Mouse (Mus musculus) granulocyte monocyte progenitor cell, adult 5-6 weeks (primary cell): ENCODE data around the gene Slc12a3. TPM values are rescaled to one million over a fixed set of nuclear protein-coding genes. Genes with fewer than 3 reads are reported as not detected.

Experiments used
- ATAC-seq: replicated peaks from 2 replicates; pipeline ENCODE4 v1.8.0; 2016; ENCODE audit warnings: mild to moderate bottlenecking, moderate TSS enrichment, inconsistent platforms; ENCODE audit not compliant: poor library complexity, severe bottlenecking
- total RNA-seq, 2 experiments: library from RNA; stranded (forward) in 1 of 2; stranded (reverse) in 1 of 2; fragments of 200-712, 200-1000 nt in 1 of 2; fragments of >200 nt in 1 of 2; fragmentation: Nextera tagmentation in 1 of 2; gene quantifications; 2 replicates each; pipeline ENCODE4 v1.2.3; 2014 to 2017

Slc12a3 gene
- total RNA-seq (2014; fragmentation: Nextera tagmentation): not detected in 2 replicates
- 0.26 TPM in 1 of 2 replicates, not detected in the other for total RNA-seq (2017)

DNA sequence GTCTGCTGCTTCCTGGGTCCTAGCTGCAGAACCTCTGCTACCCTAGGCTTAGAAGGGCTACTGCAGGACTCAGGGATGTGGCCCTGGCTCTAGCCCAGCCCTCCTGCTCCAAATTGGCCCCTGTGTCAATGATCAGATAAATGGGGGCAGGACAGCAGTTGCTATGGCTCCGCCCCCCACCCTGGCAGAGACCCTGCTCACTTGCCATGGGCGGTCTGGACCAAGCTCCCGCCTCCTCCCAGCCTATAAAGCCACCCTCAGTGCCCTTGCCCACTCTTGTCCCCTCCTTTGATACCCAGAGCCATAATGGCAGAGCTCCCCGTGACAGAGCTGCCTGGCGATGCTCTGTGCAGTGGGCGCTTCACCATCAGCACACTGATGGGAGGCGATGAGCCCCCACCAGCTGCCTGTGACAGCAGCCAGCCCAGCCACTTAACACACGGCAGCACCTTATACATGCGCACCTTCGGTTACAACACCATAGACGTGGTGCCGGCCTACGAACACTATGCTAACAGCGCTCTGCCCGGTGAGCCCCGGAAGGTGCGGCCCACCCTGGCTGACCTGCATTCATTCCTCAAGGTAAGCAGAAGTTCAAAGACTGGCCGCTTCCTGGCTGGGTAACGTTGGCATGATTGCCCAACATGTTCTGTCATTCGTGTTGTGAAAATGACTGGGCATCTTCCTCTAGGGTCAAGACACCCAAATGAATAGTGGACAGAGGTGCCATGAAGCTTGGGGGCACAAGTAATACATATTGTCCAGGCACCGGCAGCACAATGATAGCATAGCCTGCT, at the start of gene Slc12a3:
Gene Slc12a3, plus strand, starts transcription at position 270 of the 797 bp plus-strand sequence.
- peak; percentile 50 for ATAC-seq

DNA sequence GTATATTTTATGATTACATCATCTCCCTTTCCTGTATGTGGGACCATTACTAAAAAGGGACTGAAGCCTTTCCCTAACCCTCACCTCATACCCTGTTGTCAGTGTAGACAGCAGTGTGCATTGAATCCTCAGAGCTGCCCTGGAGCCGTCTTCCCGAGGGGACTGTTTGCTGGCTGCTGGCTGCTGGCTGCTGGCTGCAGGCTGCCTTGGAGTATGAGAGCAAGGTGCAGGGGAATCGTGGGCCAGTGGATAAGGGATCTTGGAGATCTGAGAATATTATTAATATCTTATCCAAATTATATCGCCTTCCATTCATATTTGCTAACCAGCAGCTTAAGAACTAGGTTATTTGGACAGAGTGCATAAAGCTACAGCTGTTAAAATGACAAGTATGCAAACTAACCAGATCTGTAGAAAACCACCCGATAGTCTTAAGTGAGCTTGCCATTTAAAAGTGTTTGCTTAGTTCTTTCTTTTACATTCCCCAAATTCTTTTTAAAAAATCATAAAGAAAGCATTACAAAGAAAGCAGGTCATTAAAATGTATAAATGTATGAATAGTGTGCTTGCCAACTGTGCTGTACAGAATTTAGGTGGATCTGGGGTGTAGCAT, 48.9 kb upstream of the Slc12a3 start:
- ATAC-seq: no peak

DNA sequence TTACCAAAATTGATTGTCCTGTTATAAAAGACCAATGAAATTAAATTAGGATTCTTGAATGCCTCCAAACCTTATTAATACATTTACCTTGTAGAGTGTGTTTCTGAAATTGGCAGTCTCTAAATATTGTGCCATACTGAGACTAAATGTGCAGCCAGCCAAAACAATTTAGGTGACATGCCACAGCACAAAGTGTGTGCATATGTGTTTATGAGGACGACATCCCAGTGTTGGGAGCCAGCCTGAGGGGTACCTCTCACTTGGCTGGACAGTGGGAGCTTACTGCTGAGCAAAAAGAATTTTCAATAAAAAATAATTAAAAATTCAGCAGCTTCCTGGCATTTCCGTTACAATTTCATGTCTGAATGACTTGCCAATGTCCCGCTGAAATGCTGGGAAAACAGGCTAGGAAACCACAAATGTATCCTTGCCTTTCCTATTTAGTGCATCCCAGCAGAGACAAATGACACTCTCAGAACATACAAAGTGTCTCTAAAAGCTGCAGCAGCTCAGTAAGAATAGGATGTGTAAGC, 46.5 kb upstream of the Slc12a3 start:
- no peak for ATAC-seq

DNA sequence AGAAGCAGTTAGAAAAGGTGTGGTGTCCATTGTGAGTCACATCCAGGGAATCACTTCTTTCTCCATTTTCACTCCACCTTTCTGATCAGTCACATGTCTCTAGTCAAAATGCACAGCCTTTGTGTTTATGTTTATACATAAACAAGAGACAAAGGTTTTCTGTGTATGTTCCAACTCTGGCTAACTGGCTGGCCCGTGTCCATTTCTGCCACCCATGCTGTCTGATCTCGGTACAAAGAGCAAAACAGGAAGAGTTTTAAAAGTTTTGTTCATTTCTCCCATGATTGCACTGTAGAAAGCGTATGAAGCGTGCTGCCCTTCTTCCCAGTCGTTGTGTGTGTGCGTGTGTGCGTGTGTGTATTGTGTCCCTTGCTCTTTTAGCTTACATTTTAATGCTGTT, 44.8 kb upstream of the Slc12a3 start:
- no peak for ATAC-seq

DNA sequence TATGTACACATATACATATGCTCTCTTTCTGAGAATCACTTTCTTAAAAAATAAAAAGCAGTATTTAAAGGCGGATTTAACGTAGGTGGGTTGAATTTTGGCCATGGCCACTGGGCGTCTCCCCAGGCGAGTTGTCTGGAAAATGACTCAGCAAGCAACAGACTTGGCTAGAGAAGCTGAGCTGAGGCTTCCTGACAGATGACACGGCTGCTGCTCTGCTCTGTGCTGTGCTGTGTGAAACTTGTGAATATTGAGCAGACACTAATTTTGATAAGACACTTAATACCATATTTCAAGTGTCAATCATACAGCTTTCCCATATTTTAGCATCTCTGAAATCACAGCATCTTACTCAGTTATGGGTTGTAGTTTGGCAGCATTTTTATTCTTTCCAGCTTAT, 38.4 kb upstream of the Slc12a3 start:
- no peak for ATAC-seq

DNA sequence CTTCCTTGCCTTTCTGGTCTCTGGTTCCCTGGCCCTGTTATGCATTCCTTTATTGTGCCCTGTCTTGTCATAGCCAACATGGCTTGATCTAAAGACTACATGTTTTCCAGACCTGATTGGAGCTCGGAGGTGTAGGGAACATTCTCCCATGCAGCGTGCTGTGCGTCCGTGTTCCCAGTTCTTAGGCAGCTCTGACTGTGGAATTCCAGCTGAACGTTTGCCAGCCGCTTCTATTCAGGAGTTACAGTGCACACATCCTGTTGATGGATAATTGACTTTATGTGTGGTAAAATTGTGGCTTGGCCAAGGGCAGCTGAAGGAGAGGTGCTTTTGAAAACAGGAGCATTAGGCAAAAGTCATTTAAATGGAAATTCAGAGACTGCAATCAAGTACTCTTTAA, 36.9 kb upstream of the Slc12a3 start:
- no peak for ATAC-seq

DNA sequence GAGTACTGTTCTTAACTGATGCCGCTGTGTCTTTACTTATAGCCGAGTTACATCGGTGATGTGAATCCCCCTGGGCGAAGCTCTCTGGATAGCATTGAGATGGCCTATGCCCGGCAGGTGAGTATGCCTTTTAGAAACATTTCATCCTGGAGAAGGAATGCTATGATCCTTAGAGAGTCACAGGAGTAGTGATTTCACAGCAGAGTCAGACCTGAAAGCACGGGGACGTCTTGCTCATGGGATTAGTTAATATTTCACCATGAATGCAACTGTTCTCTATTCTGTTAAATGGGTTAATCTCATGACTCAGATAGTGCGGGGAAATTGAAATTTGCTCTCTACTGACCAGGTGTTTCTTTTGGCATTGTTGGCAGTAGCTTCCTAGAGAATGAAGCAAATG, 36.4 kb upstream of the Slc12a3 start:
- no peak for ATAC-seq

DNA sequence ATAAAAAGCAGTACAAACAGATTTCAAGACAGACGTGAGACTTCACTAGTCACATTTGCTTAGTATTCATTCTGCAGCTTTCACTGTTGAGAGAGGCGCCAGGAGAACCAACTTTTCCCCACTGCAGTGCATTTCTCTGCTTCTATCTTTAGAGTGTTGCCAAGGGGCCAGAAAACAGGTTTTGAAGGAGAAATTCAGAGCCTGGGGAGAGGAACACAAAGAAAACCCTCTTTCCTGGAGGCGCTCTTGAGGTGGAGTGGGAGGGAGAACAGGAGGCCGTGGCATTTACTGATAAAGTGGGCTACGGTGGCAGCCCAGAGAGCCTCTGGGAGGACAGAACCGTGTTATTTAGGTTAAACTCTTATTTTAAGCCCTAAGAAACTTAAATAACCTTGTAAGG, 33.3 kb upstream of the Slc12a3 start:
- no peak for ATAC-seq

DNA sequence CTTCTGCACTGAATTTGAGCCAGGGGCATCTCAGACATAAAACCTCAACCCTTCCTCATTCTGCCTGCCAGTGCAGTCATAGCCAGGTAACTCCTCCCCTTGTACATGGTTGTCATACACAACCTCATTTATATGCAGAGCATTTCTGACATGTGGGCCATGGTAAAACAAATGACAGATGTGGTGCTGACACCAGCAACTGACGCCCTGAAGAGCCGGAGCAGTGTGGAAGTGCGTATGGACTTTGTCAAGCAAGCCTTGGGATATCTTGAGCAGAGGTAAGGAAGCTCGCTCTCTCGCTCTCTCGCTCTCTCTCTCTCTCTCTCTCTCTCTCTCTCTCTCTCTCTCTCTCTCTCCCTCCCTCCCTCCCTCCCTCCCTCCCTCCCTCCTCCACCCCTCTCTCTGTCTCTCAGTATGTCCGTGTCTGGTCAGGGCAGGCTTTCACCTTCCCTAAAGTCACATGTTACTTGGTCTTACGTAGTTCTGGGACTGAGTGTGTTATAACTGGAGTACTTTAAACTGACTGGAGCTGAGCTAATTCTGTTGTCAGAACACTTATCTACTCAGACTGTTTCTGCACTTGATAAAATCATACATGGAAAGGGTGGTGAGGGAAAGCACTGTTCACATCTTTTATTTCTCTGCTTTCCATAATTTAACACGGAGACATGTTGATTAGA, 32.5 kb upstream of the Slc12a3 start:
- no peak for ATAC-seq

DNA sequence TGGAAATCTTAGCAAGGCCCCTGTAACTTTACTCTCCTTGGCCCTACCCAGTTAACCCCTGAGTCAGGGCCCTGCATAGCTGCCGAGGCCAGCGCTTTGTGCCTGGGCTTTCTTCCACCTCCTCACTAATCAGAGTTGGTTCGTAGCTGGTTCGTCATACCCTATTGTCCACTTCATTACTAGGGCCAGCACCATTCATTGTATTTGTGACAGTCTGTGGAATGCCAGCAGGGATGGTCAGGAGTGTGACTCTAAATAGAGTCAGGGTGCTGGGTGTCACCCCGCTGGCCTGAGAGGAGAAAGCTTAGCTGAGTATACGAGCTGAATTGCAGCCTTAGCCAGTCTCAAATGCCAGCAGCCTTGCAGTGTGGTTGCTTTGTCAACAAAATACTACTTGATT, 31.9 kb upstream of the Slc12a3 start:
- ATAC-seq: no peak

DNA sequence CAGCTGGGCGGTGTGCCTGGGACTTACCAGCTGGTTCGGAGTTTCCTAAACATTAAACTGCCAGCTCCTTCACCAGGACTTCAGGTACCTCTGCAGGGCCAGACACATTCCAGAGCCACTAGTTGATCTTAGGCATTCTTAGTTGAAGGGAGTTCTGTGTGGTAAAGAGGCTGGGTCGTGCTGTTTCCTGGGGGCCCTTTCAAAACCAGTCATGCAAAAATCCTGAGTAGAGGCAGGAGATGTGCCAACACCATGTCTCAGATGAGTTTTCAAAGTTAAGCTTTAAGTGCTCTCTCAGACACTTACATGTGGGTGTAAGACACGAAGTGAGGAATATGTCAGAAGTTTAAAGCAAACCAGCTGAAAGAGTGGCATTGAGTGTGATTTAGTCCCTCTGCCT, 28.2 kb upstream of the Slc12a3 start:
- ATAC-seq: no peak

DNA sequence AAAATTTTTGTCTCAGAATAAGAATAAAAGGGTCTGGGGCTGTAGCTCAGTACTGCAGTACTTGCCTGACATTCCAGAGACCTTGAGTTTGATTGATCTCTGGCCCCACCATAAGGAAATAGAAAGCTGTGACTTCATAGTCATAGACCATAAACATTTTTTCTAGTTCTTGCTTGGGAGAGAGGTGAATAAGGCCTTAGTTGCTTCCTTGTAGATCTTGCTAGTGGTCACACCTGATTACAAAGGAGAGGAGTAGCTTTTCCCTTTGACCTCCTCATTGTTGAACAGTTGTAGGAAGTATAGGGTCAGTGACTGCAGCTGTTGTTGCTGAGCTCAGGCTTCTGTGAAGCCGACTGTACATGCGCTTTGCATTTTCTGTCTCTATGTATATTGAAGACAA, 24.6 kb upstream of the Slc12a3 start:
- no peak for ATAC-seq

DNA sequence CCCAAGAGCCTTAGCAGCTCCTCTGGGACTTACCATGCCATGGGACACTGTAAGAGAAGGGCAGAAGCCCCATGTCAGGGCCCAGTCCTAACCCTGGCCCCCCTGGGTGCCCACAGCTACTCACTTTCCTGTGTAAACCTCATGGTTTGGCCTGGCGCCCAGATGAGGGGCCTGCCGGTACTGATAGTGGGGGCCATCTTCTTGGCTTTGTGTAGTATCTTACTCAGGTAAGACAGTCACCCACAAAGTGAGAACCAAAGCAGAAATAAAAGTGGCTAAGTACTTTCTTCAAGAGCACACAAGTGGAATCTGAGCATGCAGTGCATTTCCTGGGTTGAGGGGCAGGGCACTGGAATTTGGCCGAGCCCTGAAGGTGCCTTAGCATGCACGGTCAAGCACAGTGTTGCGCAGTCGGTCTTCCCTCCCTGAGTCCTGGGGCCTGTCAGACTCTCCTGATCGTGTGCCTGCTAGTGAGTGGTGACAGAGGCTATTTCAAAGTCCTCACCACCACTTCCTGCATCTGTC, 21.9 kb upstream of the Slc12a3 start:
- ATAC-seq: peak; percentile 75

DNA sequence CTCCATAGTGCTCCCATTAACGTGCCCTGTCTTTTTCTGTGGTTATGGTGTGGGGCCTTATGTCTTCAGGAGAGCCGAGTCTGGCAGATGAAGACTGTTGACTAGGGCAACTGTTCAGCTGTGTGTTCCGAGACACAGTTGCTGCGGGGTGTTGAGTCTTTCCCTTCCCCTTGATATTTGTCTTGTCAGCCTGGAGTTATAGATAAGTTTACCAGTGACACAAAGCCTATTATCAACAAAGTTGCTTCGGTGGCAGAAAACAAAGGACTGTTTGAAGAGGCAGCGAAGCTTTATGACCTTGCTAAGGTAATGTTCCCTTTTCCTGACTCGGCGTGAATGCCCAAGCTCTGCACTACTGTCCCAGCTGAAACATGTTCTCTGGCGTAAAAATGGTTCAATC, 21.3 kb upstream of the Slc12a3 start:
- peak; percentile 24; the same call in 1 of the 2 replicates for ATAC-seq

DNA sequence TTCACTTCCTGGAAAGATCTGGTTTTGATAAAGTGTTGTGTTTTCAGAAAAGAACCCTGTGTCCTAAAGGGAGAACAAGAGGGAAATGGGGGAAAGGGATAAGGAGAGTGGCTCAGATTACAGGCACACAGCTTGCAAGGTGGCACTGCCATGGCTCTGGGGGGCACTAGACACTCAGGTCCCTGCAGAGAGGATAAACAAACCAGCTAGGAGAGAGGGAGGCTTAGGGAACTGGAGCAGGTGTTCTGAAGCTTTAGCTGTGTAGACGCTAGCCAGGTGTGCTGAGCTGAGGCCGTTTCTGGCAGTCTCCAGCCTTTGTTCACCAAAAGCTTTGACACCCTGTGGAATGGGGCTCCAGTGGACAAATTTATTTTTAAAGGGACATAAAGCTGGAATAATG, 14.9 kb upstream of the Slc12a3 start:
- ATAC-seq: no peak

DNA sequence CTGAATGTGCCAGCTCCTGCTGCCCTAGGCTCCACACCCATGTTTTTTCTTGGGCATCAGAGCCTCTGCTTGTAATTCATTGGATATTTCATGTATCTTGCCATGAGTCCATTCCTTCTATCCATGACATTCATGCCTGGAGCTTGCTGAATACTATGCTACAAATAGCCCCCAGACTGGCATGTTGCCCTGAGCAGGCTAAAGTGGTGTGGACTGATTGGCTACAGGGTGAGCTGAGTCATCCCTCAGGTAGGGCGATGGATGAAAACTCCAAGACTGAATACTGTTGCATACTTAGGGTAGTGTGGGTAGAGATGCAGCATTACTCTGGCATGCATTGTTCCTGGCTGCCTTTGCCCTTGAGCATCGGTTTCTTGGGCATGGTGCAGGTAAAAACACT, 11.8 kb upstream of the Slc12a3 start:
- no peak for ATAC-seq

DNA sequence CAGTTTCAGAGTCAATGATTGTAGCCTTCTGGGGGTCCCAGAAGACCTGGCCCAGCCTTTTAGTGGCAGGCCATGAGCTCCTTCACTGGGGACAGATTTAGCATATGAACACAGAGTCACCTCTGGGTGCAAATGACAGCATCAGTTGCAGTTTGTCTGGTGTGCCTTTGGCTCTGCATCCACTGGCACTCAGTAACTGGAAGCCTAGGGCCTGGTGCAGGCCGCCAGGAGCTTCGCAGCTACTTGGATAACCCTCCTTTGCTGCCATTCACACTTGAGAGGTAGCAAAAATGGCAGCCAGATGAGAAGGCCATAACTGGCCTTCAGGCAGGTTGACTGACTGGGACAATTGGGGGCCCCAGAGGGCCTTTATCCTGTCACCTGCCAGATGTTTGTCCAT, 11.3 kb upstream of the Slc12a3 start:
- ATAC-seq: no peak

DNA sequence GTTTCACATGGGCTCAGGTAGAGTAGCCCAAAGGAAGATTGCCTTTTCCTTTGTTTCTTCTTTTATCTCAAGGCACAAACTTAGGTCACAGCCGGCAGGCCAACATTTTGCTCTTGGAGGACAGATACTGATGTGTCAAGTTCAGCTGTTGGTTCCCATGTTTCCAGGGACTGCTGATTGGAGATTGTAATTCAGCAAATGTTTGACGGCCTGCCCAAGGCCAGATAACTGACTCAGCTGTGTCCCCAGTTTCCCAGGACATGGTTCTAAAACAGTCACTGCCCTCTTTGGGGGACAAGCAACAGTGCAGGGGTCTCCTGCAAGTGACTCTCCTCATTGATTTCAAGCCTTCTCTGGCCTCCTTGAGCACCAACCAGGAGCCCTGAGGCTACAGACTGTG, 9.0 kb upstream of the Slc12a3 start:
- no peak for ATAC-seq

DNA sequence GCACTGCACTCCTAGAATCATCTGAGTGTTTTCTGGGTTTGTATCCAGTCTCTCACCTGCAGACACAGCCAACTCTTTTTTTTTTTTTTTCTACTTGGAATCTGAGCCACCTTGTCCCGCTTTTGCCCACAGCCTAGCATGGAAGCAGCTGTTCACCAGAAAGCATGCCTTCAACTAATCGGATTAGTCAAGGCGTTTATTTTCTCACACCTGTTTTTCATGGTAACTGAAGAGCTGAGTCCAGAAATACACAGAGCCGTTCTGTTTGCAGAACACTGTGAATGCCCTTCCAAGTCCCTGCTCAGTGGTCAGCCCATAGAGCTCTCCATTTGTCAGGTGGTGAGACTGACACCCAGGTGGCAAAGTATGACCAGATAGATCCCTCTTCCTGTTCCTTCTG, 6.9 kb upstream of the Slc12a3 start:
- ATAC-seq: no peak

DNA sequence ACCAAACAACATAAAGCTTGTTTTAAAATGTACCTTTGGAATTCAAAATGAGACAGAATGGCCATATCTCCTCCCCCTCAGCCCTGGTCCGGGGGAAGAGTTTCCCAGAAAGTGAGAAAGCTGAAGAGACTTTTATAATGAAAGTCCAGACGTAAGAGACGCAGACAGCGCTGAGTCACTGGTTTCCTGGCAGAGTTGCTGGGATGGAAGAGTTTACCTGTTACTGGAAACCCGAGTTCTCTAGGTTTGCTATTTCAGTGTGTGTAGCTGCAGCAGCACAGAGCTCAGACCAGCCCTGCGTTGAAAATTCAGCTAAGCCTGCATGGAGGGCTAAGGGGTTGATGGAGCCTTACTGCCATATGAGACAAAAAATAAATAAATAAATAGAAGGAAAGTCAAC, 6.0 kb upstream of the Slc12a3 start:
- no peak for ATAC-seq

DNA sequence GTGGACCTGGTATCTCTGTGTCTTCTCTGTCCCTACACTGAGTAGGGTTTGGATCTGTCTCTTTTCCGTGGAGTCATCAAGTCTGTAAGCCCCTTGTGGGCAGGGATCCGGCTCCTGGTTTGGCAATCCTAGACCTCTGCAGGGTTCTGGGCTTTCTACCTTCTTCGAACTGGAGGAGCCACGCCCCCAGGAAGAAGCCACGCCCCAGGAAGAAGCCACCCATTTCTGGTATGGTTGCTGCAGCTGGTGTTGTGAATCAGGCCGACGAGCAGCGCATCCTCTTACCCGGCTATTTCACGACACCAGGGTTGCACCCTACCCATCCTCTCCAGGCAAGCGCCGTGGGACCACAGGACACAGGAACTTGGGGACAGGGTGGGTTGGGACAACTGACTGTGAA, 4.9 kb upstream of the Slc12a3 start:
- ATAC-seq: peak; percentile 54
